Mouse (Mus musculus) CD4-positive, CD25-positive, alpha-beta regulatory T cell (primary cell): ENCODE results near the gene Armc3. TPM values are rescaled to one million over a fixed set of nuclear protein-coding genes. Genes with fewer than 3 reads are reported as not detected.

Experiments
- polyA plus RNA-seq: library from polyadenylated mRNA; unstranded; fragments of 100-300 nt; shearing (Covaris generic); gene quantifications from one replicate; pipeline ENCODE4 v1.2.1, GENCODE M21; 2017

The Armc3 gene
- 3.2 TPM for polyA plus RNA-seq

GRCm38 (mm10) chr2:19198452-19199365 lies at the start of gene Armc3:
Armc3 (plus strand) TSS chr2:19199302.

Other genes starting within 250 kb of the Armc3 start
- gene Pip4k2a, start 201.2 kb upstream of the Armc3 start, polyA plus RNA-seq: 112 TPM
- gene 4930426L09Rik, start 201.0 kb upstream of the Armc3 start, polyA plus RNA-seq: 1.0 TPM
- 22.2 TPM for gene Msrb2, start 172.1 kb downstream of the Armc3 start, polyA plus RNA-seq
- not detected for gene Ptf1a, start 246.4 kb downstream of the Armc3 start, polyA plus RNA-seq